Mouse (Mus musculus): ENCODE data around the gene Birc7.
A peak's percentile ranks its signal among the peaks of the same experiment; 100 is the strongest.

GRCm38 (mm10) chr2:180963956-180964355, 35.1 kb downstream of the Birc7 start:
- TF ChIP-seq CTCF (IDR thresholded peaks at IDR 0.05; ENCODE audit: low read depth, low read length) (peak; percentile 91), EP300 (IDR thresholded peaks at IDR 0.05; ENCODE audit: insufficient read depth, low read depth, low read length) (no peak), POLR2A (IDR thresholded peaks at IDR 0.05; ENCODE audit: insufficient read depth, low read length) (no peak)

Data from ES-Bruce4 (cell line).